Mouse (Mus musculus) cerebellum, postnatal 4 days (tissue): ENCODE results near the gene Slamf7.
A peak's percentile ranks its signal among the peaks of the same experiment; 100 is the strongest.
"Not testable (repeated sequence)": the region's sequence is repeated elsewhere in the genome, so short reads cannot be mapped to it uniquely, and the experiment has no call there.

Source experiments
- DNase-seq, 2 experiments: peaks; one replicate each; pipeline ENCODE4 v3.0.0; 2022; ENCODE audit warnings: low spot score in 2 of 2, mixed read lengths in 1 of 2

Slamf7 gene

GRCm38 (mm10) chr1:171652734-171653133, at the start of gene Slamf7:
Gene Slamf7, minus strand, starts transcription at chr1:171653035.
- DNase-seq: no peak

- peak in 1 of 2 experiments; percentile 57 for DNase-seq
Measured at GRCm38 (mm10) chr1:171698983-171699382, 46.1 kb upstream of the Slamf7 start.

GRCm38 (mm10) chr1:171693918-171694317, 41.1 kb upstream of the Slamf7 start:
- no peak for DNase-seq

- no peak for DNase-seq
Measured at GRCm38 (mm10) chr1:171687320-171687719, 34.5 kb upstream of the Slamf7 start.

- no peak for DNase-seq
Measured at GRCm38 (mm10) chr1:171684923-171685322, 32.1 kb upstream of the Slamf7 start.

- no peak for DNase-seq
Measured at GRCm38 (mm10) chr1:171681531-171682299, 28.9 kb upstream of the Slamf7 start, which contains the start of gene Cd48. Gene Cd48, plus strand, starts transcription at chr1:171682009.

GRCm38 (mm10) chr1:171681009-171681408, 28.2 kb upstream of the Slamf7 start:
- no peak for DNase-seq

- DNase-seq: no peak
Measured at GRCm38 (mm10) chr1:171677721-171678120, 24.9 kb upstream of the Slamf7 start.

- DNase-seq: no peak
Measured at GRCm38 (mm10) chr1:171674467-171674866, 21.6 kb upstream of the Slamf7 start.

- peak in 1 of 2 experiments; percentile 44 for DNase-seq
Measured at GRCm38 (mm10) chr1:171672854-171673475, 20.1 kb upstream of the Slamf7 start.

GRCm38 (mm10) chr1:171672451-171672850, 19.6 kb upstream of the Slamf7 start:
- DNase-seq: not testable (repeated sequence)

- DNase-seq: no peak
Measured at GRCm38 (mm10) chr1:171667160-171667559, 14.3 kb upstream of the Slamf7 start.

GRCm38 (mm10) chr1:171666350-171666749, 13.5 kb upstream of the Slamf7 start:
- no peak for DNase-seq

- DNase-seq: no peak
Measured at GRCm38 (mm10) chr1:171663757-171664156, 10.9 kb upstream of the Slamf7 start.

- no peak for DNase-seq
Measured at GRCm38 (mm10) chr1:171661482-171661881, 8.6 kb upstream of the Slamf7 start.

GRCm38 (mm10) chr1:171660423-171660822, 7.6 kb upstream of the Slamf7 start:
- DNase-seq: no peak

GRCm38 (mm10) chr1:171658561-171658991, 5.7 kb upstream of the Slamf7 start:
- DNase-seq: no peak

- DNase-seq: no peak
Measured at GRCm38 (mm10) chr1:171648840-171649239, 4.0 kb downstream of the Slamf7 start.

- no peak for DNase-seq
Measured at GRCm38 (mm10) chr1:171647716-171648115, 5.1 kb downstream of the Slamf7 start.

- no peak for DNase-seq
Measured at GRCm38 (mm10) chr1:171646429-171646940, 6.3 kb downstream of the Slamf7 start.

- DNase-seq: no peak
Measured at GRCm38 (mm10) chr1:171643612-171644011, 9.2 kb downstream of the Slamf7 start.

- no peak for DNase-seq
Measured at GRCm38 (mm10) chr1:171640796-171641195, 12.0 kb downstream of the Slamf7 start.

GRCm38 (mm10) chr1:171638686-171639085, 14.1 kb downstream of the Slamf7 start:
- no peak for DNase-seq
